Mouse (Mus musculus): ENCODE measurements around the gene Tmem132b.

The Tmem132b gene

GRCm38 (mm10) chr5:125515006-125515405, 16.6 kb upstream of the Tmem132b start:
- no peak for DNase-seq (ENCODE audit: low spot score in 2 of 2)

- DNase-seq (ENCODE audit: low spot score in 2 of 2) = no peak
Measured at GRCm38 (mm10) chr5:125518640-125519039, 12.9 kb upstream of the Tmem132b start.

- no peak for DNase-seq (ENCODE audit: low spot score in 2 of 2)
Measured at GRCm38 (mm10) chr5:125520930-125521590, 10.5 kb upstream of the Tmem132b start.

- DNase-seq (ENCODE audit: low spot score in 2 of 2) = no peak
Measured at GRCm38 (mm10) chr5:125523361-125523760, 8.2 kb upstream of the Tmem132b start.

- no peak for DNase-seq (ENCODE audit: low spot score in 2 of 2)
Measured at GRCm38 (mm10) chr5:125525516-125525915, 6.1 kb upstream of the Tmem132b start.

GRCm38 (mm10) chr5:125526464-125526863, 5.1 kb upstream of the Tmem132b start:
- no peak for DNase-seq (ENCODE audit: low spot score in 2 of 2)

GRCm38 (mm10) chr5:125529109-125529508, 2.5 kb upstream of the Tmem132b start:
- peak in 1 of 2 experiments; percentile 77 for DNase-seq (ENCODE audit: low spot score in 2 of 2)

- no peak for DNase-seq (ENCODE audit: low spot score in 2 of 2)
Measured at GRCm38 (mm10) chr5:125532191-125532544, 594 bp downstream of the Tmem132b start.

GRCm38 (mm10) chr5:125532545-125533224, 1.1 kb downstream of the Tmem132b start:
- DNase-seq (ENCODE audit: low spot score in 2 of 2) = no peak

- DNase-seq (ENCODE audit: low spot score in 2 of 2) = no peak
Measured at GRCm38 (mm10) chr5:125533225-125533900, 1.8 kb downstream of the Tmem132b start.

- no peak for DNase-seq (ENCODE audit: low spot score in 2 of 2)
Measured at GRCm38 (mm10) chr5:125534168-125534610, 2.6 kb downstream of the Tmem132b start.

- DNase-seq (ENCODE audit: low spot score in 2 of 2) = no peak
Measured at GRCm38 (mm10) chr5:125534611-125535324, 3.2 kb downstream of the Tmem132b start.

GRCm38 (mm10) chr5:125545090-125545489, 13.5 kb downstream of the Tmem132b start:
- no peak for DNase-seq (ENCODE audit: low spot score in 2 of 2)

GRCm38 (mm10) chr5:125546293-125546692, 14.7 kb downstream of the Tmem132b start:
- no peak for DNase-seq (ENCODE audit: low spot score in 2 of 2)

- no peak for DNase-seq (ENCODE audit: low spot score in 2 of 2)
Measured at GRCm38 (mm10) chr5:125549750-125550489, 18.3 kb downstream of the Tmem132b start.

- no peak for DNase-seq (ENCODE audit: low spot score in 2 of 2)
Measured at GRCm38 (mm10) chr5:125555732-125556131, 24.2 kb downstream of the Tmem132b start.

- no peak for DNase-seq (ENCODE audit: low spot score in 2 of 2)
Measured at GRCm38 (mm10) chr5:125563492-125563891, 31.9 kb downstream of the Tmem132b start.

- no peak for DNase-seq (ENCODE audit: low spot score in 2 of 2)
Measured at GRCm38 (mm10) chr5:125565725-125566124, 34.2 kb downstream of the Tmem132b start.

- no peak for DNase-seq (ENCODE audit: low spot score in 2 of 2)
Measured at GRCm38 (mm10) chr5:125568457-125568856, 36.9 kb downstream of the Tmem132b start.

GRCm38 (mm10) chr5:125572011-125572410, 40.4 kb downstream of the Tmem132b start:
- DNase-seq (ENCODE audit: low spot score in 2 of 2) = no peak

- no peak for DNase-seq (ENCODE audit: low spot score in 2 of 2)
Measured at GRCm38 (mm10) chr5:125574886-125575285, 43.3 kb downstream of the Tmem132b start.

All from urinary bladder, postnatal 4 days (tissue).